Comparison of ENCODE assay signal across 18 mouse cellular contexts in genomic region chr12:44501807-44502487, GRCm38 (mm10).
DNase-seq lines count a peak whose midpoint lies in the region; ATAC-seq and TF ChIP-seq lines count a peak whose summit lies in the region.
"Had no signal": no experiment of that assay in that cellular context is flagged by ENCODE, and none has a peak within 500 bp of the region (broad histone marks: within the 10 kb centered on the region; RNA-seq: fewer than 3 reads in every experiment).

No protein-coding gene starts in this region.

- H3K9ac ChIP-seq in hindbrain, embryonic 13.5 days: no peak overlapping the region
- H3K9ac ChIP-seq in hindbrain, embryonic 11.5 days (ENCODE audit: low read depth, low read length): no peak overlapping the region
- no peak overlapping the region for H3K9ac ChIP-seq in midbrain, embryonic 14.5 days (replicated peaks; ENCODE audit: low read length)
- H3K9ac ChIP-seq: kidney, embryonic 15.5 days; limb, embryonic 15.5 days; stomach, embryonic 15.5 days had no signal

- ATAC-seq in hindbrain, embryonic 13.5 days (ENCODE audit: low FRiP score): peak; percentile 33; the same call in 1 of the 2 replicates
- no peak for ATAC-seq in hindbrain, embryonic 11.5 days (ENCODE audit: low FRiP score)
- ATAC-seq in midbrain, embryonic 14.5 days (ENCODE audit: low FRiP score, low TSS enrichment): peak; percentile 62; the same call in 1 of the 2 replicates
- ATAC-seq: CD4-positive, CD25-positive, alpha-beta regulatory T cell, adult 4 months had no signal

- 68% methylated on average over 5 of the region's 5 CpGs for WGBS in hindbrain, embryonic 13.5 days
- 77% methylated on average over 5 of the region's 5 CpGs for WGBS in hindbrain, embryonic 11.5 days
- WGBS in midbrain, embryonic 14.5 days: 60% methylated on average over 5 of the region's 5 CpGs

- no peak overlapping the region for H3K4me2 ChIP-seq in hindbrain, embryonic 13.5 days
- H3K4me2 ChIP-seq in hindbrain, embryonic 11.5 days (replicated peaks; ENCODE audit: low read depth, low read length): no peak overlapping the region
- no peak overlapping the region for H3K4me2 ChIP-seq in midbrain, embryonic 14.5 days (ENCODE audit: low read length)
- H3K4me2 ChIP-seq: kidney, embryonic 15.5 days; limb, embryonic 15.5 days; stomach, embryonic 15.5 days had no signal

- peaks cover 32% of the 10 kb centered on the region for H3K4me1 ChIP-seq in hindbrain, embryonic 13.5 days (replicated peaks)
- no peaks in the 10 kb centered on the region for H3K4me1 ChIP-seq in hindbrain, embryonic 11.5 days (replicated peaks; ENCODE audit: control insufficient read depth, insufficient read depth, low read length)
- peaks cover 34% of the 10 kb centered on the region for H3K4me1 ChIP-seq in midbrain, embryonic 14.5 days (ENCODE audit: control insufficient read depth, insufficient read depth, low read length)
- H3K4me1 ChIP-seq: kidney, embryonic 15.5 days; limb, embryonic 15.5 days; stomach, embryonic 15.5 days had no signal

- peak overlapping the region; percentile 30; the same call in 1 of the 2 replicates for H3K27ac ChIP-seq in hindbrain, embryonic 13.5 days
- no peak overlapping the region for H3K27ac ChIP-seq in hindbrain, embryonic 11.5 days (ENCODE audit: low read depth, low read length)
- peak overlapping the region; percentile 49; the same call in 1 of the 2 replicates for H3K27ac ChIP-seq in midbrain, embryonic 14.5 days (replicated peaks; ENCODE audit: low read depth, low read length)
- H3K27ac ChIP-seq: kidney, embryonic 15.5 days; left cerebral cortex, adult 2 months; limb, embryonic 15.5 days; macrophage; stomach, embryonic 15.5 days had no signal

- H3K9me3 ChIP-seq in hindbrain, embryonic 13.5 days: no peaks in the 10 kb centered on the region
- no peaks in the 10 kb centered on the region for H3K9me3 ChIP-seq in hindbrain, embryonic 11.5 days (ENCODE audit: control insufficient read depth, low read length)
- no peaks in the 10 kb centered on the region for H3K9me3 ChIP-seq in midbrain, embryonic 14.5 days (ENCODE audit: control insufficient read depth, low read length)
- H3K9me3 ChIP-seq: kidney, embryonic 15.5 days; limb, embryonic 15.5 days; stomach, embryonic 15.5 days had no signal

- H3K27me3 ChIP-seq in hindbrain, embryonic 13.5 days: no peaks in the 10 kb centered on the region
- no peaks in the 10 kb centered on the region for H3K27me3 ChIP-seq in hindbrain, embryonic 11.5 days (ENCODE audit: control insufficient read depth, insufficient read depth, low read length)
- H3K27me3 ChIP-seq in midbrain, embryonic 14.5 days (ENCODE audit: control insufficient read depth, insufficient read depth, low read length): no peaks in the 10 kb centered on the region
- H3K27me3 ChIP-seq: kidney, embryonic 15.5 days; limb, embryonic 15.5 days; stomach, embryonic 15.5 days had no signal

- no peak overlapping the region for H3K4me3 ChIP-seq in hindbrain, embryonic 13.5 days
- H3K4me3 ChIP-seq in hindbrain, embryonic 11.5 days (ENCODE audit: low read depth, low read length): no peak overlapping the region
- no peak overlapping the region for H3K4me3 ChIP-seq in midbrain, embryonic 14.5 days (replicated peaks; ENCODE audit: low read depth, low read length)
- H3K4me3 ChIP-seq: kidney, embryonic 15.5 days; left cerebral cortex, adult 2 months; limb, embryonic 15.5 days; stomach, embryonic 15.5 days had no signal

- no peaks in the 10 kb centered on the region for H3K36me3 ChIP-seq in hindbrain, embryonic 13.5 days
- no peaks in the 10 kb centered on the region for H3K36me3 ChIP-seq in hindbrain, embryonic 11.5 days (ENCODE audit: control insufficient read depth, insufficient read depth, low read length)
- H3K36me3 ChIP-seq in midbrain, embryonic 14.5 days (ENCODE audit: control insufficient read depth, insufficient read depth, low read length): no peaks in the 10 kb centered on the region
- H3K36me3 ChIP-seq: kidney, embryonic 15.5 days; limb, embryonic 15.5 days; stomach, embryonic 15.5 days had no signal

- TF ChIP-seq POLR2A in brain, embryonic 14.5 days (IDR thresholded peaks at IDR 0.05; ENCODE audit: borderline replicate concordance, extremely low read depth, insufficient read depth, insufficient read length, poor library complexity, severe bottlenecking): no peak

- DNase-seq in hindbrain, embryonic 11.5 days (ENCODE audit: low spot score): no peak
- DNase-seq in brain, embryonic 14.5 days (ENCODE audit: low read depth): peak; percentile 76
- DNase-seq in cerebellum, postnatal 14 days: peak; percentile 43 to 60
- DNase-seq in midbrain, embryonic 14.5 days: peak; percentile 57
- no peak for DNase-seq in heart, adult 18-20 months
- no peak for DNase-seq in left cerebral cortex, postnatal 14 days (ENCODE audit: low spot score in 2 of 2)
- no peak for DNase-seq in urinary bladder, postnatal 25 days (ENCODE audit: low spot score)
- DNase-seq: adrenal gland, postnatal 14 days; lung, adult 18-20 months; spleen, adult 18-20 months; thymus, postnatal 25 days had no signal

- TF ChIP-seq CTCF in brain, embryonic 14.5 days (IDR thresholded peaks at IDR 0.05; ENCODE audit: borderline replicate concordance, extremely low read depth, insufficient read depth, insufficient read length): no peak

- intact Hi-C loops in left cerebral cortex, postnatal 14 days (cut with DNase I): no loop called here

Comparison
In these comparisons a context has a peak if more than half of its experiments do, and no peak if none do; other contexts are left out.
1. DNase-seq: peak in brain, embryonic 14.5 days (single experiment), cerebellum, postnatal 14 days (2 of 2) and midbrain, embryonic 14.5 days (single experiment); none in hindbrain, embryonic 11.5 days (single experiment), heart, adult 18-20 months (0 of 2), left cerebral cortex, postnatal 14 days (0 of 2) and urinary bladder, postnatal 25 days (single experiment).